Mouse (Mus musculus): ENCODE measurements around the gene Decr2.
"Not testable (repeated sequence)": the region's sequence is repeated elsewhere in the genome, so short reads cannot be mapped to it uniquely, and the experiment has no call there.

The Decr2 gene

DNA sequence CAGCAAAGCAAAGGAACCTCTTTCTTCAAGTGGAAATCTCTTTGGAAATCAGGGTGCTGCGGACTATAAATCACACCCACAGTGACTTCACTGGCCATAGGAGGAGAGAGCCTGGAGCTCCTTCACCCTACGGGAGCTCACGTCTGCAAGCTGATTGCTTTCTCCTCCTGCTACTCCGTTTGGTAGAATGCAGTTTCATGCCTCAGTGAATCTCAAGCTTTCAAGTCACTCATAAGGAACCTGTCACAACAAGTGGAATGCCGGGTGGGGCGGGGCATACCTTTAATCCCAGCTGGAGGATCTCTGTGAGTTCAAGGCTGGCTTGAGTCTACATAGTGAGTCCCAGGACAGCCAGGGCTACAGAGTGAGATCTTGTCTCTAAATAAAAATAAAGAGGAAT lies 35.0 kb downstream of the Decr2 start:
- no peak for DNase-seq (ENCODE audit: low read depth, low spot score)
- no peaks in the 10 kb centered on the region for H3K27me3 ChIP-seq (ENCODE audit: control insufficient read depth, insufficient read depth, low read length, poor library complexity, severe bottlenecking)
- H3K36me3 ChIP-seq (ENCODE audit: control insufficient read depth, insufficient read depth, low read length, poor library complexity, severe bottlenecking): no peaks in the 10 kb centered on the region

DNA sequence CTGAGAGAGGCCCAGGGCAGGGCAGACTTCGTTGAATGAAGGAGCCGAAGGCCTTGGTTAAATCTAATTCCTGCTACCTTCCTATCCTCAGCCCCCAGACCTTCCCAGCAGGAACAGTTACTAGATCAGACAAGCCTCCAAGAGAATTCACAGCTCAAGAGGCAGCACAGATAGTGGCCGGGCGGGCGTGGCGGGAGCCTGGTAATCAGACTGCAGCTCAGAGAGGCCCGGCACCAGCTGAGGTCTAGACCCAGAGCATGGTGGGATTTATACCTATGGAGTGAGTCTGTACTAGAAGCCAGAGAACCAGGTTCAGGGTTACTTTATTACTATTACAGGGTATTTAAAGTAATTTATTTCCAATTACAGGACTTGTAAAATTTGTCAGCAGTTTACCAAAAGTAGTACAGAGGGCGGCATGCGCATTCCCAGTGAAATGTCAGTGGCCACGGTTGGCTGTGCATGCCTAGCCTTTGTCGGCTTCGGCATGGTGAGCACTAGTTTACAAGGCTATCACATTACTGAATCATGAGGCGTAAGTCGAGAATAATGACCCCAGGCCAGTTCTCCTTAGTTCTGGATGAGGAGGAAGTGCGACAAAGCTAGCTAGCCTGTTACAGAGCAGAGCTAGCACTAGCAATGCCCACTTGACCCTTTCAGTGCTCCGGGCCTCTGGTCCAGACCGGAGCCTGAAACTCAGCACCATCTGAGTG lies 35.8 kb downstream of the Decr2 start:
- no peaks in the 10 kb centered on the region for H3K36me3 ChIP-seq (ENCODE audit: control insufficient read depth, insufficient read depth, low read length, poor library complexity, severe bottlenecking)
- no peak for DNase-seq (ENCODE audit: low read depth, low spot score)

DNA sequence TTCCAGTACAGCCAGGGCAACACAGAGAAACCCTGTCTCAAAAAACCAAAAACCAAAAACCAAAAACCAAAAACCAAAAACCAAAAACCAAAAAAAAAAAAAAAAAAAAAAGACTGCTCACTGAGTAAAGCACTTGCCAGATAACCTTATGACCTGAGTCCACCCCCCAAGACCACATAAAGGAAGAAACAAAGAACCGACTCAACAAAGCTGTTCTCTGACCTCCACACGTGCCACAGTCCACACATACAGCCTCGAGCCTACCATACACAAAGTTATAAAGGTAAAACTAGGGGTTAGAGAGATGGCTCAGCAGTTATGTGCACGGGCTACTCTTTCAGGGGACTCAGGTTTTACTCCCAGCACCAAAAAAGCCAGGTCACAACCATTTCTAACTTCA lies 37.4 kb downstream of the Decr2 start:
- no peaks in the 10 kb centered on the region for H3K36me3 ChIP-seq (ENCODE audit: control insufficient read depth, insufficient read depth, low read length, poor library complexity, severe bottlenecking)
- no peak for DNase-seq (ENCODE audit: low read depth, low spot score)
- H3K27me3 ChIP-seq (ENCODE audit: control insufficient read depth, insufficient read depth, low read length, poor library complexity, severe bottlenecking): no peaks in the 10 kb centered on the region

More for the DNA sequence above, 35.8 kb downstream of the Decr2 start:
- no peaks in the 10 kb centered on the region for H3K27me3 ChIP-seq (ENCODE audit: control insufficient read depth, insufficient read depth, low read length, poor library complexity, severe bottlenecking)

DNA sequence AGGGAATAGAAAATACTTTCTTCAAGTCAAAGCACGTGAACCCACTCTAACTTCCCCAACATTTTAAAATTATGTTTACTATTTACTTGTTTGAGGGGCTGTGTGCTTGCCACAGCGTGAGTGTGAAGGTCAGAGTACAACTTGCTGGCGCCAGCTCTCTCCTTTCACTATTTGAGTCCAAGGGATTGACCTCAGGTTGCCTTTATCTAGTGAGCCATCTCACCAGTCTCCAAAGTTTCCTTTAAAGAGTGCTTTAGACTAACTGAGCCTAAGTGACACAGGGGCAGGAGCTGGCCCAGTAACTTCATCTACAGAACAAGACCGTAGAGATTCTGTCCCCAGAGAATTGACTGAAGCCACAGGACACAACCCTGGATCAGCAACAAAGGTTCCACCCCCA lies 38.1 kb downstream of the Decr2 start:
- Histone ChIP-seq H3K27me3 (ENCODE audit: control insufficient read depth, insufficient read depth, low read length, poor library complexity, severe bottlenecking) (no peaks in the 10 kb centered on the region), H3K36me3 (ENCODE audit: control insufficient read depth, insufficient read depth, low read length, poor library complexity, severe bottlenecking) (no peaks in the 10 kb centered on the region)
- DNase-seq (ENCODE audit: low read depth, low spot score): no peak

DNA sequence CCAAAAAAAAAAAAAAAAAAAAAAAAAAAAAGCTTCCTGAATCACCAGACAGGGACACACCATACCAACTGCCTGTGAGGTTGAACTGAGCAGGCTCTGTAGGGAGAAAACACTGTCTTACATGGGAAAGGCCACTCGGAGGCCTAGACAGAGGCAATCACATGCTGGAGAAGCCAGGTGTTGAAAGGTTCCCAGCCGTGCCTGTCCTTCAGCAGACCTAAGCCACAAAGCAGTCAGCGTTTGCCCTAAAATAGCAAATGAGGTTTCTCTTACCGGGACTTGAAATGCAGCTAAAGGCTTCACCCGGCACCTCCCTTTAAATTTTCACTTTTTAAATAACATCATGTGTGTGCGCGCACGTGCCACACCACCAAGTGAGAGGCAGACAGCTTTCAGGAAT lies 42.0 kb downstream of the Decr2 start:
- Histone ChIP-seq H3K27me3 (ENCODE audit: control insufficient read depth, insufficient read depth, low read length, poor library complexity, severe bottlenecking) (no peaks in the 10 kb centered on the region), H3K36me3 (ENCODE audit: control insufficient read depth, insufficient read depth, low read length, poor library complexity, severe bottlenecking) (no peaks in the 10 kb centered on the region)
- DNase-seq (ENCODE audit: low read depth, low spot score): no peak

DNA sequence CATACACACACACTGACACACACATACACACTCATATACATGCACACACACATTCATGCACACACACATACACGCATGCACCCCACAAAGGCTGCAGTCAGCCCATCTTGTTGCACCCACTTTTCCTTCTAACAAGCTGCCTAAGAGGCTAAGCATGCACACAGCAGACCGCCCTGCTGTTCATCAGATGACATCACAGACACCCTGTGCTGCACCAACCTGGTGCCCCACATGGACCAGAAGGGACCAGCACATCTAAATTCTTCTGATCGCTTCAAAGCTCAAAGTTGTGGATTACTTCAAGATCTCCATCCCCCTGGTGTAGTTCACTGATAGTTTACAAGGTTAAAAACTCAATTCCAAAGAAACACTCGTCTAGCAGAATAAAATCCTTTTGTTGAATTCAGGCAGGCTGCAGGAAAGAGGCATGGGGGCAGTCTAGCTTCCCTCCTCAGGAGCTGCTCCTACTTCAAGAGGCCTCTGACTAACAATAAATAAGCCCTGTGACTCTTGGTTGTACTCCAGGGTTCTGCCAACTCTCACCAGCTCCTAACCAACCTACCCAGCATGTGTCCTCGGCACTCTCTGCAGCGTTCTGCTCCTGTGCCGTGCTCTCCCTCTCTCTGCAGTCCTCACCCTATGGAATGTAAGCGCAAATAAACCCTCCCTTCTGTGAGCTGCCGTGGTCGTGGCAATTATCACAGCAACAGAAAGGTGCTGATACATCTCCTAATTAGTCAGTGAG lies 43.7 kb downstream of the Decr2 start:
- no peaks in the 10 kb centered on the region for H3K27me3 ChIP-seq (ENCODE audit: control insufficient read depth, insufficient read depth, low read length, poor library complexity, severe bottlenecking)
- no peak for DNase-seq (ENCODE audit: low read depth, low spot score)
- no peaks in the 10 kb centered on the region for H3K36me3 ChIP-seq (ENCODE audit: control insufficient read depth, insufficient read depth, low read length, poor library complexity, severe bottlenecking)

DNA sequence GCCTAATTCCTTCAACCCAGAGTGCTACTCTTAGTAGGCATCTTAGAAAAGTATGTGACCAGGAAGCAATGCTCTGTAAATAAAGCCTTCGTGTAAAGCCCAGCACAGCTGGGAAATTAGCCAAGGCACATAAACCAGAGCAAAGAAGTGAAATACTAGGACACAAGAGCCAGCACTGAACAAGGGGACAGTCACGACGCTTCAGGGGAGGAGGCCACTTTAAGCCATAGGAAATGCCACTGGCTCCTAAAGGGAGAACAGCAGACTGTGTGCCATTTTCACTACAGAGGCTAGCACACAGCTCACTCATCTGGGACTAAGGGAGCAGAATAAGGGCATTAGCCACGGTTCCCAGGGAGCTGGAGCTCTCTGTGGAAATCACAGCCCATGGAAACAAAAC lies 44.9 kb downstream of the Decr2 start:
- no peaks in the 10 kb centered on the region for H3K27me3 ChIP-seq (ENCODE audit: control insufficient read depth, insufficient read depth, low read length, poor library complexity, severe bottlenecking)
- H3K36me3 ChIP-seq (ENCODE audit: control insufficient read depth, insufficient read depth, low read length, poor library complexity, severe bottlenecking): no peaks in the 10 kb centered on the region
- DNase-seq (ENCODE audit: low read depth, low spot score): no peak

DNA sequence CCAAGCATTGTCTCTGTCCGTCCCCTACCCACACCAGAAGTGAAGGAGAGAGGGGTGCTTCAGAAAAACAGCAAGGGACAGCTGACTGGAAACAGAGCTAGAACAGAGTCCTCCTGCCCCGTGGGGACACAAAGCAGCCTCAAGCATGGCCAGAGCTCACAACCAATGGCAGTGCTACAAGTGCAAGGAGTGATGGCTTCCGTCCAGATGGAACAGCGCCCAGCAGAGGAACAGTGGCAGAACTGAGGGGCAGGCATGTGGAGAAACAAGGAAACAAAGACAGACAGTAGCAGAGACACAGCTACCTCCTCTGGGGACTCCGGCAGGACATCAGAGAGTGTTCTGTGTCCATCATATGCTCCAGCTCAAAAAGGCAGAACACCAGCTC lies 46.9 kb downstream of the Decr2 start:
- Histone ChIP-seq H3K36me3 (ENCODE audit: control insufficient read depth, insufficient read depth, low read length, poor library complexity, severe bottlenecking) (no peaks in the 10 kb centered on the region), H3K27me3 (ENCODE audit: control insufficient read depth, insufficient read depth, low read length, poor library complexity, severe bottlenecking) (no peaks in the 10 kb centered on the region)
- DNase-seq (ENCODE audit: low read depth, low spot score): no peak

DNA sequence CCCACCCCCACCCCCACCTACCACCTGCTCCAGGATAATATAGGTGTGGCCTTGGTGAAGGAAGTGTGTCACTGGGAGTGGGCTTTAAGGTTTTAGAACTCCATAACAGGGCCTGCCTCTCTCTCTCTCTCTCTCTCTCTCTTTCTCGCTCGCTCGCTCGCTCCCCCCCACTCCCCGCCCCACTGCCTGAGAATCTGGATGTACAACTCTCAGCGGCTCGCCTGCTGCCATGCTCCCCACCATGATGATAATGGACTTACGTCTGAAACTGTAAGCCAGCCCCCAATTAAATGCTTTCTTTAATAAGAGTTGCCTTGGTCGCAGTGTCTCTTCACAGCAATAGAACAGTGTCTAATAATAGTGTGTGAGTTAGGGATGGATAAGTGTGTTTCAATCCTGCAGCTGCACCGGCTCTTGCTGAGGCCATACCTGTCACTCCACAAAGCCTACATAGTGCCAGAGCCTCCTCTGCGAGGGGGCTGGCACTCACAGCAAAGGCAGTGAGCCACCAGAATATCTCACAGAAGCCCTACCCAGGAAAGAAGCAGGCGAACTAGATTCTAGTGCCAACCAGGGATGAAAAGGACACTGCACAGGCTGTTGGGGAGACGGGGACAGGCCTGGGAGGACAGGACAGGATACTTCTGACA lies 47.4 kb downstream of the Decr2 start:
- no peak for DNase-seq (ENCODE audit: low read depth, low spot score)
- H3K27me3 ChIP-seq (ENCODE audit: control insufficient read depth, insufficient read depth, low read length, poor library complexity, severe bottlenecking): no peaks in the 10 kb centered on the region
- H3K36me3 ChIP-seq (ENCODE audit: control insufficient read depth, insufficient read depth, low read length, poor library complexity, severe bottlenecking): no peaks in the 10 kb centered on the region

DNA sequence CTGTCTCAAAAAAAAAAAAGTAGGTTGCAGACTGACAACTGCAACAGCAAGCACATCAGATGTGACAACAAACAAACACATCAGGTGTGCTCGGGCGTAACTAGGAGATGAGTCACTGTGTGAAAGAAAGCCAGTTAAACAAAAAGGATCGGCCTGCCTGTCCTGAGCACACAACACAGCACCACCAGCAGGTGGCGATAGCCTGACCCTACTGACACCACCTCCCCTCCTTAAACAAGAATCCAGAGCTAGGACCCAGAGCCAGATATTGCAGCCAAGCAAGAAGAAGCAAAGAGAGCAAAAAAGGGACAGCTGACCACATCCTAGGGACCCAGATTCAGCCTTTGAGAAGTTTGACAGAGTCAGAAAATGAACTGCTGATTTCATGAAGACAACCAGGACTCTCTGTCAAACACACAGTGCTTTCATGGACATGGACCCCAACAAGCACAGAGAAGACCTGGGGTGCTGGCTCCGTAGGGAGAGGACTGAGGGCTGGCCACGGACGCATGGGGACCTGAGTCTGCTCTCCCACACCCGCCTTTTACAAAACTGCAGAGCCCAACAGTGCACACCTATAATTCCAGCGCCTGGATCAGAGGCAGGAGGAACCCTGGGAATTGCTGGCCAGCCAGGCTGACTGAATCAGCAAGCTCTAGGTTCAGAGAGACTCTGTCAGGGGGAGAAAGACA lies 48.9 kb downstream of the Decr2 start:
- H3K36me3 ChIP-seq (ENCODE audit: control insufficient read depth, insufficient read depth, low read length, poor library complexity, severe bottlenecking): no peaks in the 10 kb centered on the region
- DNase-seq (ENCODE audit: low read depth, low spot score): peak; percentile 74

DNA sequence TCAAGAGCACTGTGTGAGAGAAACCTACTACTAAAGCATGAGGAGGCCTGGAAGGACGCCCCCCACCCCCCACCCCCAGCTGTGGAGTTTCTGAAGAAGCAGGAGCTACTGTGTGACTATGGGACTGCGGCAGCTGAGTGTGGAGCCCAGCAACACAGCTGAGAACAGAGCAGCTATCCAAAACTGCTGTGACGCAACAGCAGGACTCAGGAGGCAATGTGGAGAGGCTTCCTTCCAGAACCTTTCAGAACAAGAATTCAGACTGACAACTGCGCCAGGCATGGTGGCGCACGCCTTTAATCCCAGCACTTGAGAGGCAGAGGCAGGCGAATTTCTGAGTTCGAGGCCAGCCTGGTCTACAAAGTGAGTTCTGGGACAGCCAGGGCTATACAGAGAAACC lies 49.4 kb downstream of the Decr2 start:
- H3K36me3 ChIP-seq (ENCODE audit: control insufficient read depth, insufficient read depth, low read length, poor library complexity, severe bottlenecking); H3K27me3 ChIP-seq (ENCODE audit: control insufficient read depth, insufficient read depth, low read length, poor library complexity, severe bottlenecking); DNase-seq (ENCODE audit: low read depth, low spot score): not testable (repeated sequence)

More for the DNA sequence above, 48.9 kb downstream of the Decr2 start:
- H3K27me3 ChIP-seq (ENCODE audit: control insufficient read depth, insufficient read depth, low read length, poor library complexity, severe bottlenecking): no peaks in the 10 kb centered on the region

DNA sequence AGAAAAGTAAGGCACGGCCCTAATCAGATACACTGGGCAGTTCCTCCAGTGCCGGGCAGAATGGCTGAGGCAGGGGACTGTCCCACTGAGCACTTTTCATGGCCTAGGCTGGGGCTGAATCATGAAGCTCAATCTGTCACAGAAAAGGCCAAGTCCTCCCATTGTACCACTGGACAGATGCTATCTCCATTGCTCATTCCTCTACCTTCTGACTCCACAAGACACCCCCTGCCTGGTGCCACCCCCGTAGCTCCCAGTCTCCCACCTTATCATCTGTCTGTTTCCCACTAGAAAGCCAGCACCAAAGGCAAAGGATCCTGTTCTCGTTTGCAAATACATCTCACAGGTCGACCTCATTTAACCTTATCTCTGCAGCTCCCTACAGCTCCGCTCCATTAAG lies 58.1 kb downstream of the Decr2 start:
- Histone ChIP-seq H3K36me3 (ENCODE audit: control insufficient read depth, insufficient read depth, low read length, poor library complexity, severe bottlenecking) (no peaks in the 10 kb centered on the region), H3K27me3 (ENCODE audit: control insufficient read depth, insufficient read depth, low read length, poor library complexity, severe bottlenecking) (no peaks in the 10 kb centered on the region)
- no peak for DNase-seq (ENCODE audit: low read depth, low spot score)

DNA sequence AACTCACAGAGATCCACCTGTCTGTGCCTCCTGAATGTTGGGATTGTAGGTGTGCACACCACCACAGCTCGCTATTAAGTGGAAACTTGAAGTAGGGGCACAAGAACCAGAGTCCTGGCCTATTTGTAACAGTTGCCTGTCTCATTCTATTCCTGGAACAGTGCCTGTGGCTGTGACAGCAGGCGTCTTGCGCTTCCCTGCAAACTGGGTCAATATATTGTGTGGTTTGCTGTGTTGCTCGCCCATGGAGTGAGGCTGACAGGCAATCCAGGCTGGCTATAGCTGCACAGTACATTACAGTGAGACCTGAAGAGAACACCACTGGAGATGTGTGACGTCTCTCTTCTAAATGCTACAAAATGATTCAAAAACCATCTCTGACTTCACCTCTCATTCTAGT lies 58.6 kb downstream of the Decr2 start:
- no peak for DNase-seq (ENCODE audit: low read depth, low spot score)
- Histone ChIP-seq H3K27me3 (ENCODE audit: control insufficient read depth, insufficient read depth, low read length, poor library complexity, severe bottlenecking) (no peaks in the 10 kb centered on the region), H3K36me3 (ENCODE audit: control insufficient read depth, insufficient read depth, low read length, poor library complexity, severe bottlenecking) (no peaks in the 10 kb centered on the region)
